Mouse (Mus musculus): ENCODE data around the gene Gm44790. TPM values are rescaled to one million over a fixed set of nuclear protein-coding genes. Genes with fewer than 3 reads are reported as not detected.

The Gm44790 gene
- polyA plus RNA-seq, 1 experiment: not detected

DNA sequence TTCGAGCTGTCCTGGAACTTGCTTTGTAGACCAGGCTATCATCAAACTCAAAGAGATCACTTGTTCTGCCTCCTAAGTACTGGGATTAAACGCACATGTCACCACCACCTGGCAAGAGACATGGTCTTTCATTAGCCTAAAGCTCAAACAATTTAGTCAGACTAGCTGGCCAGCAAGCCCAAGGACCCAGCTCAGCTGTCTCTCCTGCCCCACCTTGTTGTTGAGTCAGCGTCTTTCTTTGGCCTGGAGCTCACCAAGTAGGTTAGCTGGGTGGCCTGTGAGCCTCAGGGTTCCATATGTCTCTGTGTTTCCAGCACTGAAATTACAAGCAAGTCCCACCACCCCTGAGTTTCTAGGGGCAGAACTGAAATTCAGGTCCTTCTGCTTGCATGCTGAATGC lies 36.6 kb downstream of the Gm44790 start:
- no peaks in the 10 kb centered on the region for H3K9me3 ChIP-seq (ENCODE audit: control insufficient read depth, low read length)
- H3K4me3 ChIP-seq (replicated peaks): no peak overlapping the region
- H3K27me3 ChIP-seq (ENCODE audit: control insufficient read depth): no peaks in the 10 kb centered on the region
- TF ChIP-seq GATA1 (IDR thresholded peaks at IDR 0.05; ENCODE audit: low read length) (no peak), TAL1 (IDR thresholded peaks at IDR 0.05; ENCODE audit: low read length) (no peak)
- peaks cover 79% of the 10 kb centered on the region for H3K36me3 ChIP-seq (ENCODE audit: control insufficient read depth)
- H3K4me1 ChIP-seq (ENCODE audit: control insufficient read depth): peaks cover 2% of the 10 kb centered on the region

DNA sequence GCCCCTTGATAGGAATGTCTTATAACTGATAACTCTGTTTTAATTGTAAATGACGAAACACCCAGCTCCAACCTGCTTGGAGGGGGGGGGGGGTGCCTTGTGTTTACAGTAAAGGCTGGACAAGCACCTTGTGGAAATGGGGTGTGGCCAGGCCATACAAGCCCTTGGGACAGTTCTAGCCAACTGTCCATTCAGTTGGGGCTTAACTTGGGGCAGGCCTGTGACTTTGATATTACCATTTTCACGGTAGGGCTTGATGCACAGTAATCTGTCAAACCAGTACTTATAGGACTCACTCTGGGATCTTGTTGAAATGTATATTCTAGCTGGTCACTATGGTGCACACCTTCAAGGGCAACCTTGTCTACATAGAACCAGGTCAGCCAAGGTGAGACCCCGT lies 44.9 kb downstream of the Gm44790 start:
- Histone ChIP-seq H3K27me3 (ENCODE audit: control insufficient read depth) (no peaks in the 10 kb centered on the region), H3K4me3 (replicated peaks) (peak overlapping the region; percentile 69), H3K4me1 (ENCODE audit: control insufficient read depth) (peaks cover 27% of the 10 kb centered on the region), H3K36me3 (ENCODE audit: control insufficient read depth) (peaks cover 38% of the 10 kb centered on the region), H3K9me3 (ENCODE audit: control insufficient read depth, low read length) (no peaks in the 10 kb centered on the region)
- TF ChIP-seq GATA1 (IDR thresholded peaks at IDR 0.05; ENCODE audit: low read length): no peak
- TF ChIP-seq TAL1 (IDR thresholded peaks at IDR 0.05; ENCODE audit: low read length): no peak

GRCm38 (mm10) chr6:86471760-86472099 lies 45.3 kb downstream of the Gm44790 start:
- Histone ChIP-seq H3K36me3 (ENCODE audit: control insufficient read depth) (peaks cover 34% of the 10 kb centered on the region), H3K9me3 (ENCODE audit: control insufficient read depth, low read length) (no peaks in the 10 kb centered on the region), H3K4me1 (ENCODE audit: control insufficient read depth) (peaks cover 27% of the 10 kb centered on the region), H3K27me3 (ENCODE audit: control insufficient read depth) (no peaks in the 10 kb centered on the region), H3K4me3 (replicated peaks) (peak overlapping the region; percentile 69)
- TF ChIP-seq TAL1 (IDR thresholded peaks at IDR 0.05; ENCODE audit: low read length) (no peak), GATA1 (IDR thresholded peaks at IDR 0.05; ENCODE audit: low read length) (no peak)

- Histone ChIP-seq H3K4me1 (ENCODE audit: control insufficient read depth) (peaks cover 27% of the 10 kb centered on the region), H3K36me3 (ENCODE audit: control insufficient read depth) (peaks cover 28% of the 10 kb centered on the region), H3K27me3 (ENCODE audit: control insufficient read depth) (no peaks in the 10 kb centered on the region), H3K9me3 (ENCODE audit: control insufficient read depth, low read length) (no peaks in the 10 kb centered on the region), H3K4me3 (replicated peaks) (peak overlapping the region; percentile 69)
- TF ChIP-seq TAL1 (IDR thresholded peaks at IDR 0.05; ENCODE audit: low read length): no peak
- no peak for TF ChIP-seq GATA1 (IDR thresholded peaks at IDR 0.05; ENCODE audit: low read length)
Observed at GRCm38 (mm10) chr6:86472100-86472955, 45.9 kb downstream of the Gm44790 start.

DNA sequence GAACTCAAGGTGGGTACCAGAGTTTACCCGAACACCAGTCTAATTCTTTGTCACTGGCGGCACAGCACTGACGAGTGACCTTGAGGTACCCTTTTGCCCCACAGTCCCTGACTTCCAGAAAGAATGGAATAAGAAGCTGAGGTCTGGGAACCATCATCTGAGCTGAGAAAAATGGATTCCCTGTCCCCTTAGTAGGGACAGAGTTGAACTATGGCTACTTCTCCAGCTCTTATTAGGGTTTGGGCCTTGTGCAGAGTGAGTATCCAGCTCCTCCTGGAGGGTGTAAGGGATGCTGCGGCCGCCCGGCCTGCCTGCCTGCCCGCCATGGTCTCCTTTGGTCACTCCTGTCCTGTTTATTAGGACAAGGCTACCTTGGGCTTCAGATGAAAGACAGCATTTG lies 46.6 kb downstream of the Gm44790 start:
- H3K27me3 ChIP-seq (ENCODE audit: control insufficient read depth): no peaks in the 10 kb centered on the region
- TF ChIP-seq TAL1 (IDR thresholded peaks at IDR 0.05; ENCODE audit: low read length) (no peak), GATA1 (IDR thresholded peaks at IDR 0.05; ENCODE audit: low read length) (no peak)
- H3K4me3 ChIP-seq (replicated peaks): peak overlapping the region; percentile 69
- H3K9me3 ChIP-seq (ENCODE audit: control insufficient read depth, low read length): no peaks in the 10 kb centered on the region
- peaks cover 20% of the 10 kb centered on the region for H3K36me3 ChIP-seq (ENCODE audit: control insufficient read depth)
- H3K4me1 ChIP-seq (ENCODE audit: control insufficient read depth): peaks cover 27% of the 10 kb centered on the region

GRCm38 (mm10) chr6:86474072-86474471 lies 47.6 kb downstream of the Gm44790 start:
- TF ChIP-seq GATA1 (IDR thresholded peaks at IDR 0.05; ENCODE audit: low read length) (no peak), TAL1 (IDR thresholded peaks at IDR 0.05; ENCODE audit: low read length) (no peak)
- H3K4me1 ChIP-seq (ENCODE audit: control insufficient read depth): peaks cover 30% of the 10 kb centered on the region

GRCm38 (mm10) chr6:86474646-86475181 lies 48.3 kb downstream of the Gm44790 start:
- peaks cover 7% of the 10 kb centered on the region for H3K36me3 ChIP-seq (ENCODE audit: control insufficient read depth)
- no peak for TF ChIP-seq TAL1 (IDR thresholded peaks at IDR 0.05; ENCODE audit: low read length)
- no peak overlapping the region for H3K4me3 ChIP-seq (replicated peaks)
- peaks cover 30% of the 10 kb centered on the region for H3K4me1 ChIP-seq (ENCODE audit: control insufficient read depth)
- H3K9me3 ChIP-seq (ENCODE audit: control insufficient read depth, low read length): no peaks in the 10 kb centered on the region
- H3K27me3 ChIP-seq (ENCODE audit: control insufficient read depth): peaks cover 2% of the 10 kb centered on the region; the same call in 1 of the 2 replicates

More at GRCm38 (mm10) chr6:86474072-86474471, 47.6 kb downstream of the Gm44790 start:
- H3K27me3 ChIP-seq (ENCODE audit: control insufficient read depth): 0 out of 2 replicates have a peak, but pooled peaks cover 2% of the 10 kb centered on the region
- H3K4me3 ChIP-seq (replicated peaks): no peak overlapping the region
- H3K9me3 ChIP-seq (ENCODE audit: control insufficient read depth, low read length): no peaks in the 10 kb centered on the region
- H3K36me3 ChIP-seq (ENCODE audit: control insufficient read depth): peaks cover 13% of the 10 kb centered on the region

GRCm38 (mm10) chr6:86475462-86476167 lies 49.2 kb downstream of the Gm44790 start:
- H3K9me3 ChIP-seq (ENCODE audit: control insufficient read depth, low read length): no peaks in the 10 kb centered on the region
- H3K4me3 ChIP-seq (replicated peaks): no peak overlapping the region
- H3K27me3 ChIP-seq (ENCODE audit: control insufficient read depth): peaks cover 2% of the 10 kb centered on the region; the same call in 1 of the 2 replicates
- TF ChIP-seq TAL1 (IDR thresholded peaks at IDR 0.05; ENCODE audit: low read length) (no peak), GATA1 (IDR thresholded peaks at IDR 0.05; ENCODE audit: low read length) (no peak)
- peaks cover 33% of the 10 kb centered on the region for H3K4me1 ChIP-seq (ENCODE audit: control insufficient read depth)
- H3K36me3 ChIP-seq (ENCODE audit: control insufficient read depth): no peaks in the 10 kb centered on the region

DNA sequence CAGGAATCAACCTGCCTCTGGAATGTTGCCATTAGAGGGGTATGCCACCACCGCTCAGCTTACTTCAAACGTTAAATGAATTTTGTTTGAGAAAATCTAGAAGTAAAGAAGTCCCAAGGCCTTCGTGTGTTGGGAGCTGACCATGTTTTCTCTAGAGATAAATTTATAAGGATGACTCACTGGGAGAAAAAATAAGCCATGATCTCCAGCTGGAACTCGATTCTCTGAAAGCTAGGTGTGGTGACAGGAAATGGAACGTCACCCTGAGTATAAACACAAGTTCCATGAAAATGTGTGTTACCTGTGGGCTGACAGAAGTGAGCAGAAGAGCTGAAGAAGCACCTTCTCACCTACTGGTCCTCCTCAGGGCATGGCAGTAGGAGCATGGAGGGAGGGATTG lies 50.5 kb downstream of the Gm44790 start:
- H3K4me1 ChIP-seq (ENCODE audit: control insufficient read depth): peaks cover 25% of the 10 kb centered on the region
- H3K36me3 ChIP-seq (ENCODE audit: control insufficient read depth): no peaks in the 10 kb centered on the region
- TF ChIP-seq TAL1 (IDR thresholded peaks at IDR 0.05; ENCODE audit: low read length) (no peak), GATA1 (IDR thresholded peaks at IDR 0.05; ENCODE audit: low read length) (no peak)
- H3K4me3 ChIP-seq (replicated peaks): no peak overlapping the region
- H3K9me3 ChIP-seq (ENCODE audit: control insufficient read depth, low read length): no peaks in the 10 kb centered on the region
- peaks cover 2% of the 10 kb centered on the region; the same call in 1 of the 2 replicates for H3K27me3 ChIP-seq (ENCODE audit: control insufficient read depth)

Measured in erythroblast, embryonic 14.5 days (primary cell).